Mouse (Mus musculus) stomach, postnatal 0 days (tissue): Measurements from ENCODE around the gene Eef2.

Experiments
- CTCF ChIP-seq: IDR thresholded peaks from 2 replicates; pipeline ENCODE4 v1.5.1; 2016; ENCODE audit warnings: antibody characterized with exemption, low read depth, mild to moderate bottlenecking, moderate library complexity
- EP300 ChIP-seq: optimal IDR thresholded peaks from 2 replicates; pipeline ENCODE3; 2016; ENCODE audit warnings: antibody characterized with exemption

GRCm38 (mm10) chr10:81176466-81177271 lies at the start of gene Eef2:
- TF ChIP-seq CTCF: 0 out of 2 replicates have a peak, but pooled peaks have one; percentile 2
- no peak for TF ChIP-seq EP300
